Mouse (Mus musculus) lung, embryonic 15.5 days (tissue): ENCODE results near the gene Sprr2a1. TPM values are rescaled to one million over a fixed set of nuclear protein-coding genes. Genes with fewer than 3 reads are reported as not detected.
"Not testable (repeated sequence)": the region's sequence is repeated elsewhere in the genome, so short reads cannot be mapped to it uniquely, and the experiment has no call there.

Experiments used
- ATAC-seq: fragments of 200-750 bp; cut with Nextera tagmentation; 2 replicates; pipeline ENCODE4 v1.8.0; 2017; ENCODE audit warnings: moderate number of reproducible peaks, borderline replicate concordance; ENCODE audit not compliant: low FRiP score, low TSS enrichment; ENCODE audit errors: extremely low read depth
- H3K27ac ChIP-seq: fragments of 300-500 bp; sonication (generic); 2 replicates; pipeline ENCODE4 v1.5.1; 2015; ENCODE audit warnings: moderate library complexity, mild to moderate bottlenecking, inconsistent platforms
- H3K27me3 ChIP-seq: fragments of 300-500 bp; sonication (generic); 2 replicates; pipeline ENCODE4 v1.6.1; 2015; ENCODE audit warnings: inconsistent platforms
- H3K36me3 ChIP-seq: fragments of 300-500 bp; sonication (generic); 2 replicates; pipeline ENCODE4 v1.6.1; 2015; ENCODE audit warnings: inconsistent platforms
- H3K4me1 ChIP-seq: fragments of 300-500 bp; sonication (generic); 2 replicates; pipeline ENCODE4 v1.6.1; 2015; ENCODE audit warnings: inconsistent platforms
- H3K4me2 ChIP-seq: fragments of 300-500 bp; sonication (generic); 2 replicates; pipeline ENCODE4 v1.6.1; 2015; ENCODE audit warnings: inconsistent platforms, mild to moderate bottlenecking, moderate library complexity
- H3K4me3 ChIP-seq: fragments of 300-500 bp; sonication (generic); 2 replicates; pipeline ENCODE4 v1.5.1; 2015; ENCODE audit warnings: mild to moderate bottlenecking, inconsistent platforms
- H3K9ac ChIP-seq: fragments of 300-500 bp; sonication (generic); 2 replicates; pipeline ENCODE4 v1.6.1; 2015; ENCODE audit warnings: inconsistent platforms
- H3K9me3 ChIP-seq: fragments of 300-500 bp; sonication (generic); 2 replicates; pipeline ENCODE4 v1.6.1; 2016; ENCODE audit warnings: inconsistent platforms
- WGBS: fragments of 180-500 bp; shearing (Covaris S2); methylation state at CpG from one replicate; pipeline ENCODE4 v1.1.7; 2015; 5-methylcytosine and 5-hydroxymethylcytosine counted together
- polyA plus RNA-seq: library from polyadenylated mRNA; unstranded; fragments of >200 nt; fragmentation: Nextera tagmentation; extraction: Ambion mirVana; gene quantifications from 2 replicates; pipeline ENCODE4 v1.2.1, GENCODE M21; 2015

Sprr2a1 gene
- polyA plus RNA-seq, 1 experiment from 2014 or later: 0.22 TPM

DNA sequence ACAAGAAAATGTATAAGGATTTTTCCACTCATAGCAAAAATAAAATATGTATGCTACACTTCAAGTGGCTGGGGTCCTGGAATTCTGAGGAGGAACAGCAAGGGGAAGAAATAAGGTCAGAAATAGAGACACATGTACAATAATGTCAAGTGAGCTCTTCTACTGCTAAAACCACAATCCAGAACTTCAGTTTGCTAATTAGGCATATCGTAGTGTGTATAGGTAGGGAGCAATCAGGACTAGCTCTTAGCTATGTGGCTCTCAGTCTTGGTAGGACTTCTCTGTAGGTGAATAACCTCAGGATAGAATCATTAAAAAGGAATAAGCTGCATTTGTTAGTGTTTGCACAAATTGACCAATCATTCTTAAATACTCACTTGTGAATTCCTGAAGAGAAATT lies 23.6 kb downstream of the Sprr2a1 start:
- not testable (repeated sequence) for H3K36me3 ChIP-seq, H3K4me3 ChIP-seq, H3K27me3 ChIP-seq, H3K4me1 ChIP-seq, H3K4me2 ChIP-seq, H3K27ac ChIP-seq, H3K9me3 ChIP-seq, H3K9ac ChIP-seq, ATAC-seq
- no CpG with 5 or more reads among the region's 1 CpGs for WGBS

GRCm38 (mm10) chr3:92244833-92245232 lies 29.2 kb downstream of the Sprr2a1 start:
- H3K9ac ChIP-seq, H3K36me3 ChIP-seq, H3K27me3 ChIP-seq, H3K4me2 ChIP-seq, ATAC-seq, H3K4me1 ChIP-seq, H3K27ac ChIP-seq, H3K9me3 ChIP-seq, H3K4me3 ChIP-seq: not testable (repeated sequence)

DNA sequence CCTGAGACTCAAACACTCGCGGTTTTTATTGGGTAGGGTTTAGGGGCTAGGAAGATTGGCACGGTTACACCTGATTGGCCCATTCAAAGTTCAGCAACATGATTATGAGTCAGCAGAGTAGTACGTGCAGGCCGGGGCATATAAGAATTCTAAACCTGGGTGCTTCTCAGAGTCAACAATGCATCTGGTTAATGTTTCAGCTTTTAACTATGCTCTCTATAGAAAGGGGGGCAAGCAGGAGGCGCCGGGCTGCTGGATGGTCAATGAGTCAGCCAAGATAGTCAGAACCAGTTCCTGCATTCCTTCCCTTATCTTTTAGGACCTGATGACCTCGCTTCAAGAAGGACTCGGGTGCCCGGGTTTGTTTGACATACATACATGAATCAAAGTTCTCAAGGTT lies 30.6 kb downstream of the Sprr2a1 start:
- peak; percentile 58 for ATAC-seq
- H3K9me3 ChIP-seq: not testable (repeated sequence)
- no CpG with 5 or more reads among the region's 10 CpGs for WGBS

GRCm38 (mm10) chr3:92248494-92248893 lies 32.9 kb downstream of the Sprr2a1 start:
- H3K36me3 ChIP-seq, H3K4me2 ChIP-seq, H3K4me3 ChIP-seq, ATAC-seq, H3K9ac ChIP-seq, H3K27ac ChIP-seq, H3K27me3 ChIP-seq, H3K9me3 ChIP-seq, H3K4me1 ChIP-seq: not testable (repeated sequence)

More for the DNA sequence above, 30.6 kb downstream of the Sprr2a1 start:
- H3K36me3 ChIP-seq, H3K27ac ChIP-seq, H3K4me2 ChIP-seq, H3K9ac ChIP-seq, H3K4me3 ChIP-seq, H3K4me1 ChIP-seq, H3K27me3 ChIP-seq: not testable (repeated sequence)

DNA sequence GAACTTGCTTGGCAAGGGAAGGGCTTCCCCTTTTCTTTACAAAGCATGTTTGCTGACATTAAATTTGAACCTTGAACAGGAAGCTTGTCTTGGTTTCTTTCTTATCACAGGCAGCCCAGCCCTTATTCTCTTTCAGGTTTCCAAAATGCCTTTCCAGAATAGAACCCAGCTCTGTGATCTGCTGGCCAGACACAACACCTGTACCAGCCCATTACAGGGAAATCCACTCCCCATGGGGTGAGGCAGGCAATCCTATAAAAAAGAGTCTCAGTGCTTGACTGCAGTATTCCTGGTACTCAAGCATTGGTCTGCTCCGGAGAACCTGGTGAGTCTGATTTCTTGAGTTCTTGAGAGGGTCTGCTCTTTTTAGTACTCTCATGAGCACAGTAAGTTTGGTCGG lies 34.9 kb downstream of the Sprr2a1 start:
- H3K4me2 ChIP-seq, H3K9ac ChIP-seq, H3K4me3 ChIP-seq, H3K9me3 ChIP-seq, ATAC-seq, H3K4me1 ChIP-seq, H3K36me3 ChIP-seq, H3K27me3 ChIP-seq, H3K27ac ChIP-seq: not testable (repeated sequence)
- 87% methylated on average over 2 of the region's 2 CpGs for WGBS

DNA sequence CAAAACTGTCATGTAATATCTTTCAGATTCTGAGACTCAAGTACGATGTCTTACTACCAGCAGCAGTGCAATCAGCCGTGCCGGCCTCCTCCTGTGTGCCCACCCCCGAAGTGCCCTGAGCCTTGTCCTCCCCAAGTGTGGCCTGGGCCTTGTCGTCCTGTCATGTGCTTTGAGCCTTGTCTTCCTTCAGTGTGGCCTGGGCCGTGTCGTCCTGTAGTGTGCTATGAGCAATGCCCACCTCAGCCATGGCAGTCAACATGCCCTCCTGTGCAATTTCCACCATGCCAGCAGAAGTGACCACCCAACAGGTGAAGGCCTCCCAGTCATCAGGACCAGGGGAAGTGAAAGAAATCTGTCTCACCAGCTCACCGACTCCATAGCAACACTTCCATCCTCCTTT lies 38.3 kb downstream of the Sprr2a1 start:
- H3K4me2 ChIP-seq, H3K9me3 ChIP-seq, H3K4me1 ChIP-seq, H3K27me3 ChIP-seq, H3K27ac ChIP-seq, H3K9ac ChIP-seq, H3K36me3 ChIP-seq, H3K4me3 ChIP-seq: not testable (repeated sequence)
- ATAC-seq: peak; percentile 75
- WGBS: no CpG with 5 or more reads among the region's 8 CpGs

DNA sequence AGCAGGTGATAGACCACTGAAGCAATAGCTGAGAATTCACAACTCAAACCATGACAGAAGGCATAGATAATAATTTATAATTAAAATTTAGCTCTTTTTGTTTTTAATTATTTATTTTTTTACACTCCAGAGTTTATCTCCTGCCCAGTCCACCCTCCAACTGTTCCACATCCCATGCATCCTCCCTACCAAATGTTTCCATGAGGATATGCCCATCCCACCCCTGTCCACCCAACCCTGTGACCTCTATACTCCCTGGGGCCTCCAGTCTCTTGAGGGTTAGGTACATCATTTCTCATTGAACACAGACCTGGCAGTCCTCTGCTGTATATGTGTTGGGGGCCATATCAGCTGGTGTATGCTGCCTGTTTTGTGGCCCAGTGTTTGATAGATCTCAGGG lies 42.9 kb downstream of the Sprr2a1 start:
- H3K4me1 ChIP-seq, H3K4me3 ChIP-seq, H3K4me2 ChIP-seq, H3K9ac ChIP-seq, H3K9me3 ChIP-seq, ATAC-seq, H3K27me3 ChIP-seq, H3K27ac ChIP-seq, H3K36me3 ChIP-seq: not testable (repeated sequence)

GRCm38 (mm10) chr3:92263462-92263861 lies 47.9 kb downstream of the Sprr2a1 start:
- no CpG with 5 or more reads among the region's 2 CpGs for WGBS
- H3K4me2 ChIP-seq, ATAC-seq, H3K27ac ChIP-seq, H3K36me3 ChIP-seq, H3K27me3 ChIP-seq, H3K9me3 ChIP-seq, H3K4me3 ChIP-seq, H3K4me1 ChIP-seq, H3K9ac ChIP-seq: not testable (repeated sequence)

Other genes starting within 250 kb of the Sprr2a1 start
- not detected in 2 replicates for gene Pglyrp3, start 201.2 kb upstream of the Sprr2a1 start, polyA plus RNA-seq
- gene Lor, start 132.7 kb upstream of the Sprr2a1 start, polyA plus RNA-seq: 0.38 and 0.51 TPM in 2 replicates
- not detected in 2 replicates for gene Prr9, start 91.9 kb upstream of the Sprr2a1 start, polyA plus RNA-seq
- gene Lelp1, start 73.1 kb upstream of the Sprr2a1 start, polyA plus RNA-seq: not detected in 2 replicates
- 4.2 and 15.4 TPM in 2 replicates for gene Sprr2a2, start 121 bp downstream of the Sprr2a1 start, polyA plus RNA-seq
- 0.87 TPM in 1 of 2 replicates, not detected in the other for gene Sprr2a3, start 69.6 kb downstream of the Sprr2a1 start, polyA plus RNA-seq
- gene Sprr2b, start 100.8 kb downstream of the Sprr2a1 start, polyA plus RNA-seq: not detected in 2 replicates
- gene Sprr2d, start 123.3 kb downstream of the Sprr2a1 start, polyA plus RNA-seq: not detected in 2 replicates
- gene Sprr2e, start 136.3 kb downstream of the Sprr2a1 start, polyA plus RNA-seq: not detected in 2 replicates
- not detected in 2 replicates for gene Sprr2f, start 149.4 kb downstream of the Sprr2a1 start, polyA plus RNA-seq
- not detected in 2 replicates for gene Sprr2h, start 169.9 kb downstream of the Sprr2a1 start, polyA plus RNA-seq
- gene Sprr2i, start 192.2 kb downstream of the Sprr2a1 start, polyA plus RNA-seq: not detected in 2 replicates
- gene Sprr2j-ps, start 202.3 kb downstream of the Sprr2a1 start, polyA plus RNA-seq: not detected in 2 replicates
- gene Gm9774, start 213.6 kb downstream of the Sprr2a1 start, polyA plus RNA-seq: 7.5 and 8.0 TPM in 2 replicates
- not detected in 2 replicates for gene Sprr2k, start 216.8 kb downstream of the Sprr2a1 start, polyA plus RNA-seq
- not detected in 2 replicates for gene Sprr1b, start 223.0 kb downstream of the Sprr2a1 start, polyA plus RNA-seq
- gene Sprr3, start 242.9 kb downstream of the Sprr2a1 start, polyA plus RNA-seq: 0.20 TPM in 1 of 2 replicates, not detected in the other